In the genomic region with DNA sequence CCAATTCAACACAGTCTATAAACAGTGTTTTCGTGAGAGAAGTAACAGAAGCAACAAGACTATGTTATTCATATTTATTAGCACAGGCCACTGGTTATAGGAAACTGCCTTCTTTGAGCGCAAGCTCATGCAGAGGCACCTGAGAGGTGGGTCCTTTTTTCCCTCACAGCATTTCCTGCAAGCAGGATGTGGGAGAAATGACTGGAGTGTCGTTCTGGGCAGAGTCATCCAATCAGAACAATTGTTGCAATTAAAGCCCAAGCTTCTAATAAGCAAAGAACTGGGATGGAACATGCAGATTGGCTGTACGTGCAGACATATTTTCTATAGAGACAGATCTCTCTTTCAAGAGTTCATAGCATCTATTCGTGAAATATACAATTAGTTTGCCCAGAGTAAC, we compare ENCODE assay signal across 8 mouse cellular contexts. TPM values are rescaled to one million over a fixed set of nuclear protein-coding genes. Genes with fewer than 3 reads are reported as not detected.
DNase-seq lines count a peak whose midpoint lies in the region; ATAC-seq and TF ChIP-seq lines count a peak whose summit lies in the region.

No protein-coding gene starts in this region.

- H3K36me3 ChIP-seq in lung, postnatal 0 days (ENCODE audit: insufficient read depth, low read length): no peaks in the 10 kb centered on the region
- H3K36me3 ChIP-seq in intestine, embryonic 15.5 days: no peaks in the 10 kb centered on the region
- no peaks in the 10 kb centered on the region for H3K36me3 ChIP-seq in neural tube, embryonic 13.5 days

- 41% methylated on average over 5 of the region's 5 CpGs for WGBS in lung, postnatal 0 days
- 48% methylated on average over 5 of the region's 5 CpGs for WGBS in intestine, embryonic 15.5 days
- WGBS in neural tube, embryonic 13.5 days: 42% methylated on average over 5 of the region's 5 CpGs

- DNase-seq in cerebellum, adult 11 months: peak; percentile 6
- peak; percentile 25 for DNase-seq in lung, postnatal 0 days (ENCODE audit: low spot score)
- DNase-seq in lung, postnatal 10 days: no peak
- DNase-seq in ovary, postnatal 10 days (ENCODE audit: low spot score): no peak

- TF ChIP-seq CTCF in lung, postnatal 0 days (IDR thresholded peaks at IDR 0.05): no peak

- H3K27me3 ChIP-seq in lung, postnatal 0 days (replicated peaks; ENCODE audit: insufficient read depth, low read length): no peaks in the 10 kb centered on the region
- no peaks in the 10 kb centered on the region for H3K27me3 ChIP-seq in intestine, embryonic 15.5 days (replicated peaks)
- H3K27me3 ChIP-seq in neural tube, embryonic 13.5 days: no peaks in the 10 kb centered on the region

- H3K9me3 ChIP-seq in lung, postnatal 0 days (ENCODE audit: low read length): no peaks in the 10 kb centered on the region
- no peaks in the 10 kb centered on the region for H3K9me3 ChIP-seq in intestine, embryonic 15.5 days
- no peaks in the 10 kb centered on the region for H3K9me3 ChIP-seq in neural tube, embryonic 13.5 days

- H3K4me2 ChIP-seq in lung, postnatal 0 days (replicated peaks; ENCODE audit: low read depth, low read length): peak overlapping the region; percentile 91
- peak overlapping the region; percentile 87 for H3K4me2 ChIP-seq in intestine, embryonic 15.5 days (replicated peaks)
- H3K4me2 ChIP-seq in neural tube, embryonic 13.5 days: peak overlapping the region; percentile 64

- no peak for ATAC-seq in cerebellum, adult (ENCODE audit: insufficient number of reproducible peaks, low FRiP score, low TSS enrichment)
- ATAC-seq in lung, postnatal 0 days: no peak
- no peak for ATAC-seq in intestine, embryonic 15.5 days
- ATAC-seq in neural tube, embryonic 13.5 days (ENCODE audit: low read depth): no peak
- no peak for ATAC-seq in megakaryocyte progenitor cell, adult 5-6 weeks (replicated peaks; ENCODE audit: poor library complexity)

- peaks cover 4% of the 10 kb centered on the region; the same call in 1 of the 2 replicates for H3K4me1 ChIP-seq in lung, postnatal 0 days (ENCODE audit: insufficient read depth, low read depth, low read length)
- 0 out of 2 replicates have a peak, but pooled peaks cover 4% of the 10 kb centered on the region for H3K4me1 ChIP-seq in intestine, embryonic 15.5 days (replicated peaks)
- peaks cover 30% of the 10 kb centered on the region for H3K4me1 ChIP-seq in neural tube, embryonic 13.5 days (replicated peaks)

- H3K9ac ChIP-seq in lung, postnatal 0 days (replicated peaks; ENCODE audit: low read depth): no peak overlapping the region
- no peak overlapping the region for H3K9ac ChIP-seq in intestine, embryonic 15.5 days
- peak overlapping the region; percentile 94 for H3K9ac ChIP-seq in neural tube, embryonic 13.5 days

- H3K27ac ChIP-seq in lung, postnatal 0 days (ENCODE audit: low read length): no peak overlapping the region
- no peak overlapping the region for H3K27ac ChIP-seq in intestine, embryonic 15.5 days
- H3K27ac ChIP-seq in neural tube, embryonic 13.5 days (replicated peaks): peak overlapping the region; percentile 93; the same call in 1 of the 2 replicates

- H3K4me3 ChIP-seq in lung, postnatal 0 days (ENCODE audit: low read depth, low read length): peak overlapping the region; percentile 80; the same call in 1 of the 2 replicates
- peak overlapping the region; percentile 81 for H3K4me3 ChIP-seq in intestine, embryonic 15.5 days (replicated peaks)
- peak overlapping the region; percentile 85 for H3K4me3 ChIP-seq in neural tube, embryonic 13.5 days

- TF ChIP-seq EP300 in lung, postnatal 0 days (IDR thresholded peaks at IDR 0.05): no peak

RNA-seq across cellular contexts. Expression of a gene that starts 2.1 kb away (rescaled TPM):
- 1.7 and 2.3 TPM in 2 replicates for polyA plus RNA-seq in lung, postnatal 0 days (2015; fragmentation: Nextera tagmentation; extraction: Ambion mirVana)
- 1.0 and 1.2 TPM in 2 replicates for polyA plus RNA-seq in intestine, embryonic 15.5 days (2015; fragmentation: Nextera tagmentation; extraction: Ambion mirVana)
- polyA plus RNA-seq in neural tube, embryonic 13.5 days (2015; fragmentation: Nextera tagmentation; extraction: Ambion mirVana): 2.7 and 3.0 TPM in 2 replicates
- 0.99 and 1.0 TPM in 2 replicates for total RNA-seq in megakaryocyte progenitor cell, adult 5-6 weeks (2015)
- total RNA-seq in megakaryocyte progenitor cell, adult 5-6 weeks (2017): 0.21 and 1.3 TPM in 2 replicates

Comparison
In these comparisons a context has a peak if more than half of its experiments do, and no peak if none do; other contexts are left out.
1. DNase-seq: peak in cerebellum, adult 11 months (single experiment) and lung, postnatal 0 days (single experiment); none in lung, postnatal 10 days (single experiment) and ovary, postnatal 10 days (single experiment).
2. Peak in every context shown above with its lines, with median percentiles within 50 percentile points of each other: H3K4me2 ChIP-seq and H3K4me3 ChIP-seq.